Mouse (Mus musculus) lung, postnatal 0 days (tissue): Measurements from ENCODE around the gene Gm26661. TPM values are rescaled to one million over a fixed set of nuclear protein-coding genes. Genes with fewer than 3 reads are reported as not detected.

Experiments
- ATAC-seq: fragments of 200-750 bp; cut with Nextera tagmentation; 2 replicates; pipeline ENCODE4 v1.8.0; 2017; ENCODE audit warnings: moderate library complexity
- DNase-seq: peaks from one replicate; pipeline ENCODE4 v3.0.0-alpha.2; 2016; ENCODE audit warnings: low spot score
- H3K27ac ChIP-seq: fragments of 300-500 bp; sonication (generic); 2 replicates; pipeline ENCODE4 v1.5.1; 2014; ENCODE audit warnings: antibody characterized with exemption, mild to moderate bottlenecking, low read length, mixed read lengths
- H3K27me3 ChIP-seq: fragments of 300-500 bp; sonication (generic); replicated peaks from 2 replicates; pipeline ENCODE4 v1.6.1; 2014; ENCODE audit warnings: low read length, mixed read lengths; ENCODE audit not compliant: insufficient read depth
- H3K36me3 ChIP-seq: fragments of 300-500 bp; sonication (generic); 2 replicates; pipeline ENCODE4 v1.6.1; 2014; ENCODE audit warnings: low read length, mixed read lengths; ENCODE audit not compliant: insufficient read depth
- H3K4me1 ChIP-seq: fragments of 300-500 bp; sonication (generic); 2 replicates; pipeline ENCODE4 v1.6.1; 2014; ENCODE audit warnings: antibody characterized with exemption, low read depth, low read length, mixed read lengths; ENCODE audit not compliant: insufficient read depth
- H3K4me2 ChIP-seq: fragments of 300-500 bp; sonication (generic); replicated peaks from 2 replicates; pipeline ENCODE4 v1.6.1; 2014; ENCODE audit warnings: low read depth, mild to moderate bottlenecking, low read length, moderate library complexity, mixed read lengths
- H3K4me3 ChIP-seq: fragments of 300-500 bp; sonication (generic); 2 replicates; pipeline ENCODE4 v1.5.1; 2014; ENCODE audit warnings: low read depth, low read length
- H3K9ac ChIP-seq: fragments of 300-500 bp; sonication (generic); replicated peaks from 2 replicates; pipeline ENCODE4 v1.6.1; 2014; ENCODE audit warnings: low read depth, mild to moderate bottlenecking
- H3K9me3 ChIP-seq: fragments of 300-500 bp; sonication (generic); 2 replicates; pipeline ENCODE4 v1.6.1; 2016; ENCODE audit warnings: low read length, mixed read lengths
- CTCF ChIP-seq: IDR thresholded peaks from 2 replicates; pipeline ENCODE4 v1.5.1; 2016; ENCODE audit warnings: antibody characterized with exemption, mild to moderate bottlenecking
- EP300 ChIP-seq: IDR thresholded peaks from 2 replicates; pipeline ENCODE4 v1.6.1; 2016; ENCODE audit warnings: antibody characterized with exemption, mild to moderate bottlenecking, control low read depth
- WGBS: fragments of 180-500 bp; shearing (Covaris S2); extraction: QIAGEN DNeasy Blood & Tissue Kit; methylation state at CpG from one replicate; pipeline ENCODE4 v1.1.7; 2014; 5-methylcytosine and 5-hydroxymethylcytosine counted together
- polyA plus RNA-seq: library from polyadenylated mRNA; unstranded; fragments of >200 nt; fragmentation: Nextera tagmentation; extraction: Ambion mirVana; gene quantifications from 2 replicates; pipeline ENCODE4 v1.2.1, GENCODE M21; 2015

Gm26661 gene
- polyA plus RNA-seq, 1 experiment from 2014 or later: not detected

DNA sequence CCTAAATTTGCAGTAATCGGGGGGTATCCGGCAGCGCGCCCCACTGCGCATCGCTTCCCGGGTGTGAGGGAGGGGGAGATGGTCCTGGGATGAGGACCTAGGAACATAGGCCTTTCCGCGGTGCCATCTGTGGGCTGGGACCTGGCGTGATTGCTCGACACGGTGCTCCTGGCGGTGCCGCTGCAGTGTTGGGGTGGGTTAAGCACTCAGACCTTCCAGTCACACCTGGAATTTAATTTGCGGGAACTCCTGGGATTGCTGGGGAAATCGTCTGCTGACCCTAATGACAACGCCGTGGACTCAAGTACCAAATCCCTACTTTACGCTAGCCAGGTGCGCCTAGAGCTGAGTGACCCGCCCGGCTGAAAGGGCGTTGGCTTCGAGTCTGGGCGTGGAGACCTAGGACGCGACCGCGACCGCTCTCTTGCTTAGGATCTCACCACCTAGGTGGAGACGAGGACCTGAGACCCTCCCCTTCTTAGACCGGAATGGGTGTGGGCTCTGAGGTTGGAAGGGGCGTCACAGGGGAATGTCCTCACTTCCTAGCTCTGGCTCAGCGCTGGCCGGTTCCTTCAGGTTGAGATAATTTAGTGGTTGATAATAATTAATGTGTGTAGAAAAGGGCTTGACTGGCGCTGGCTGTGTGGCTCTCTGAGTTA is 27.2 kb downstream of the Gm26661 start:
- Histone ChIP-seq H3K4me3 (peak overlapping the region; percentile 59), H3K9ac (peak overlapping the region; percentile 47), H3K4me1 (peaks cover 8% of the 10 kb centered on the region; the same call in 1 of the 2 replicates), H3K27ac (peak overlapping the region; percentile 54; the same call in 1 of the 2 replicates), H3K27me3 (no peaks in the 10 kb centered on the region), H3K36me3 (no peaks in the 10 kb centered on the region), H3K9me3 (no peaks in the 10 kb centered on the region), H3K4me2 (peak overlapping the region; percentile 95)
- 1% methylated on average over 36 of the region's 36 CpGs for WGBS
- peak; percentile 49 for DNase-seq
- no peak for TF ChIP-seq CTCF
- TF ChIP-seq EP300: no peak
- ATAC-seq: peak; percentile 14

DNA sequence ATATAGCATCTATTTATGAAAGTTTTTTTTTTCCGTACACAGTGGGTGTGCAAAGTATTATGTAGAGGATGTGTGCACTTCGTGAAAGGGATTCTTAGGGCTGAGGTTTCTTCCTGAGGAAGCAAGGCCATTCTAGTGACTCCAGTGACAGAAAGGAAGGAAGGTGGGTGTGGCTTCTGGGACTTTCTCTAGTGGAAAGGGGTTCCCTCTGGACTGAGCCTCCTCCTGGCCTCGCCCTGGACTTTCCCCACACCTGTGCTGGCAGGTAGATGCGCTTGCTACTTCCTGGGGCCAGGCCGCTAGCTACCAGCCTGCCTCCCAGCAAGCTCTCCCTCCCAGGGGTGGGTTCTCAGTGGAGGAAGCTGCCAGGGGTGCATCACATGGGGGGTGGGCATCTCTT is 28.1 kb downstream of the Gm26661 start:
- DNase-seq: peak; percentile 63
- 38% methylated on average over 5 of the region's 5 CpGs for WGBS
- Histone ChIP-seq H3K9me3 (no peaks in the 10 kb centered on the region), H3K9ac (no peak overlapping the region), H3K4me2 (peak overlapping the region; percentile 95), H3K27ac (no peak overlapping the region), H3K4me3 (peak overlapping the region; percentile 59), H3K27me3 (no peaks in the 10 kb centered on the region), H3K36me3 (no peaks in the 10 kb centered on the region), H3K4me1 (peaks cover 11% of the 10 kb centered on the region; the same call in 1 of the 2 replicates)
- ATAC-seq: no peak
- TF ChIP-seq CTCF (no peak), EP300 (no peak)

DNA sequence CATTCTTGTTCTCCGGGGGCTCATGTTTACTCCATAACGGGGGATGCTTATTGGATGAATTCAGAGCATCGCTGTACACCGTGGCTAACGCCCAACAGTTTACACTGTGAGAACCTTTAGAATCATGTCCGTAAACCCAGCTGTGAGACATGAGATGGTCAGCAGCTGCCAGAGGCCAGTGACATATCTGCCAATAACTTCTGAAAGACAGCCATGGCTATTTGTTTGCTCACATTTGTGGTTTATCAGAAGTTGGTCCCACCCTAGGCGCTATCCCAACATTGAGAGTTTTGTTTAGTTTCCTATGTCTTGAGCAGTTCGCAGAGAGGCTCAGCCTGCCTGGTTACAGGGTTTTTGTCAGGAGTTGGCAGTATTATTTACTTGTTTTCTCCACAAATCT is 30.0 kb downstream of the Gm26661 start:
- TF ChIP-seq EP300 (no peak), CTCF (no peak)
- Histone ChIP-seq H3K4me2 (no peak overlapping the region), H3K27ac (no peak overlapping the region), H3K4me3 (no peak overlapping the region), H3K4me1 (peaks cover 19% of the 10 kb centered on the region; the same call in 1 of the 2 replicates), H3K27me3 (no peaks in the 10 kb centered on the region), H3K9me3 (no peaks in the 10 kb centered on the region), H3K9ac (no peak overlapping the region), H3K36me3 (no peaks in the 10 kb centered on the region)
- no peak for DNase-seq
- no peak for ATAC-seq
- 47% methylated on average over 8 of the region's 8 CpGs for WGBS

DNA sequence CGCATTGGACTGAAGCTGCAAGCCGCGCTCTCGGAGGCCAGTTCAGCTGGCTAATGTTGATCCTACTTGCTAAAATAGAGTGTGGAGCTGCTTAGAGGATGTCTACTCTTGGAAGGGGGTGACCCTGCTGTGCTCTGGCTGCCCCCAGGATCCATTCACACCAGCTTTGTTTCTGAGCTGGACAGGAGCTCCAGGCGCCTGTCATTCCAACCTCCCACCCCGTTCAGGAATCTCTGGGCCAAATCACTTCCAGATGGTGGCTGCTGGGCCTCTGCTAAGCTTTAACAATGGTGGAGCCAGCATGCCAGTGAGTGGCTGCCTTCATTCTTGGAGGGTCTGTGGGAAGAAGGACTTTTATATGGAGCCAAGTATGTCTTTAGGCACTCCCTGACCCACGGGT is 31.3 kb downstream of the Gm26661 start:
- no peak for TF ChIP-seq EP300
- TF ChIP-seq CTCF: no peak
- H3K4me3 ChIP-seq: no peak overlapping the region
- H3K9me3 ChIP-seq: no peaks in the 10 kb centered on the region
- DNase-seq: no peak
- no peaks in the 10 kb centered on the region for H3K36me3 ChIP-seq
- H3K4me2 ChIP-seq: no peak overlapping the region
- H3K9ac ChIP-seq: no peak overlapping the region
- no peaks in the 10 kb centered on the region for H3K27me3 ChIP-seq
- WGBS: 46% methylated on average over 7 of the region's 7 CpGs
- peaks cover 27% of the 10 kb centered on the region; the same call in 1 of the 2 replicates for H3K4me1 ChIP-seq
- no peak overlapping the region for H3K27ac ChIP-seq
- no peak for ATAC-seq

DNA sequence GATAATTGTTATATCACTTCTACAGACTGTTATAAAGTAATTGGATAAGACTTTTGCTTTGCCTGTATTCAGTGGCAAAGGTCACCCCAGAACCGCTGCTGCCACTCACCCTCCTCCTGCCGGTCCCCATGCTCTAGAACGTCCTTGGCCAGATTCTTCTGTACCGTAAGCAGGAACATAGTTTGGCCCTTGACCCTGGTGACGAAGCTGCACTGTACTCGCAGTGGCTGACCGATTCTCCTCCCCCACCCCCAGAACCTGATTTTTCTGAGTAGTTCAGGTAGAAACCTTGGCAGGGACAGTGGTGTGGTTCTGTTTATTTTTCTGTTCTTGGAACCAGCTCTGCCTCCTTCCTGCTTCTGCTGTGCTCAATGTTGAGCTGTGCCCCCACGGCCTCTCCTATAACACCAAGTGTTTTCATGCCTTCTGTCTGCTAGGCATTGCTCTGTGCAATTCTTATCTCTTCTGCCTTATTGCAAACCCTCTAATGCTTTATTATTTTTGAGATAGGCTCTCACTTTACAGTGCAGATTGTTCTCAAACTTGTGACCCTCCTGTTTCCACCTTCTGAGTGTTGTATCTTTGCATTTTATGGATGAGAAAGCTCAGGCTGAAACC is 33.4 kb downstream of the Gm26661 start:
- H3K9ac ChIP-seq: no peak overlapping the region
- WGBS: 28% methylated on average over 8 of the region's 8 CpGs

DNA sequence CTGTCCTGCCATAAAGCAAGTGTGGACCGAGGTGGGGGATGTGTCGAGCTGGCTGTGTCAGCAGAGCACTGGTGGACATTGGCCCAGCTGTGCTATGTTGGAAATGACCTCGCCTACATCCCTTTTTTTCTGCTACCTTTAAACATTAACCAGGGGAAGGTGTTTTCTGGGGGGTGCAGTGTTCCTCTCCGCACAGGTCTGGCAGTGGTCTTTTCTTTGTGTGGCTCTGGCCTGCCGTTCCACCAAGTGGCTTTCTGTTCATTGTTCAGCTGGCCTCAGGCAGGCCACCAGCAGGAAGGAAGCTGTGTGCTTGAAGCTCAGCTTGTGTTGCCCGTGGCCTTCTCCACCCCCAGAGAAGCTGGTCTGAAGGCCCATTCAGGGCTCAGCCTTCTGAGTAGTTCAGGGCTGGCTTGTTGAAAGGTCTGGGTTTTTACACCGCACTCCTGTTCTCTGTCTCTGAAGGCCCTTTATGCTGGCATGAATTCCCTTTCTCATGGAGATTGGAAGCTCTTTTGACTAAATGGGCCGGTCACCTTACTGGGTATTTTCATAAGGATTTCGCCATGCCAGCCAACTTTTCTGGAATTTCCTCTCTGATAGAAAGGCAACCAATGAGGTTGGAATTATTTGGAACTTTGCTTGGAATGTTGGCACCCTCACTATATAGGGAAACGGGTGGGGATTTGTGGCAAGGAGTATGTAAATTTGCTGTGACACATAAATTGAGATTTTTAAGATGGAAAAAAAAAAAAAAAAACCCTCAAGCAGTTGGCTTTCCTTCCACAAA is 35.0 kb downstream of the Gm26661 start:
- no peak overlapping the region for H3K4me2 ChIP-seq

More for the DNA sequence above, 33.4 kb downstream of the Gm26661 start:
- peaks cover 27% of the 10 kb centered on the region; the same call in 1 of the 2 replicates for H3K4me1 ChIP-seq
- DNase-seq (peak; percentile 74), ATAC-seq (peak; percentile 70)
- H3K27me3 ChIP-seq: no peaks in the 10 kb centered on the region
- H3K4me2 ChIP-seq: no peak overlapping the region
- H3K27ac ChIP-seq: 0 out of 2 replicates have a peak overlapping the region, but pooled peaks have one; percentile 20
- no peaks in the 10 kb centered on the region for H3K36me3 ChIP-seq
- TF ChIP-seq CTCF (no peak), EP300 (no peak)
- H3K4me3 ChIP-seq: no peak overlapping the region
- H3K9me3 ChIP-seq: no peaks in the 10 kb centered on the region

More for the DNA sequence above, 35.0 kb downstream of the Gm26661 start:
- ATAC-seq (peak; percentile 43), DNase-seq (peak; percentile 48)
- Histone ChIP-seq H3K9ac (0 out of 2 replicates have a peak overlapping the region, but pooled peaks have one; percentile 5), H3K4me1 (peaks cover 27% of the 10 kb centered on the region; the same call in 1 of the 2 replicates), H3K27ac (peak overlapping the region; percentile 70), H3K9me3 (no peaks in the 10 kb centered on the region), H3K36me3 (no peaks in the 10 kb centered on the region), H3K4me3 (no peak overlapping the region), H3K27me3 (no peaks in the 10 kb centered on the region)
- TF ChIP-seq EP300: no peak
- TF ChIP-seq CTCF: no peak
- WGBS: 32% methylated on average over 10 of the region's 10 CpGs
